Mouse (Mus musculus) kidney, embryonic 14.5 days (tissue): Measurements from ENCODE around the gene H2-M10.5. TPM values are rescaled to one million over a fixed set of nuclear protein-coding genes. Genes with fewer than 3 reads are reported as not detected.
"Not testable (repeated sequence)": the region's sequence is repeated elsewhere in the genome, so short reads cannot be mapped to it uniquely, and the experiment has no call there.

Experiments
- ATAC-seq: fragments of 200-750 bp; cut with Nextera tagmentation; 2 replicates; pipeline ENCODE4 v1.8.0; 2017; ENCODE audit warnings: moderate number of reproducible peaks, mild to moderate bottlenecking, moderate TSS enrichment, moderate library complexity; ENCODE audit not compliant: low FRiP score, low TSS enrichment
- H3K27ac ChIP-seq: fragments of 300-500 bp; sonication (generic); 2 replicates; pipeline ENCODE4 v1.5.1; 2014; ENCODE audit warnings: low read depth, mild to moderate bottlenecking, low read length, moderate library complexity, mixed read lengths
- H3K27me3 ChIP-seq: fragments of 300-500 bp; sonication (generic); 2 replicates; pipeline ENCODE4 v1.6.1; 2014; ENCODE audit warnings: mild to moderate bottlenecking, low read length; ENCODE audit not compliant: control insufficient read depth, insufficient read depth
- H3K36me3 ChIP-seq: fragments of 300-500 bp; sonication (generic); 2 replicates; pipeline ENCODE4 v1.6.1; 2014; ENCODE audit warnings: low read length, mixed read lengths; ENCODE audit not compliant: control insufficient read depth, insufficient read depth
- H3K4me1 ChIP-seq: fragments of 300-500 bp; sonication (generic); 2 replicates; pipeline ENCODE4 v1.6.1; 2014; ENCODE audit warnings: low read length, mixed read lengths; ENCODE audit not compliant: control insufficient read depth, insufficient read depth
- H3K4me2 ChIP-seq: fragments of 300-500 bp; sonication (generic); replicated peaks from 2 replicates; pipeline ENCODE4 v1.6.1; 2014; ENCODE audit warnings: low read depth, mild to moderate bottlenecking, low read length
- H3K4me3 ChIP-seq: fragments of 300-500 bp; sonication (generic); 2 replicates; pipeline ENCODE4 v1.5.1; 2014; ENCODE audit warnings: mild to moderate bottlenecking, low read length
- H3K9ac ChIP-seq: fragments of 300-500 bp; sonication (generic); 2 replicates; pipeline ENCODE4 v1.6.1; 2014; ENCODE audit warnings: low read depth, mild to moderate bottlenecking, low read length, moderate library complexity
- H3K9me3 ChIP-seq: fragments of 300-500 bp; sonication (generic); 2 replicates; pipeline ENCODE4 v1.6.1; 2016; ENCODE audit warnings: low read length; ENCODE audit not compliant: control insufficient read depth
- WGBS: fragments of 180-500 bp; shearing (Covaris S2); extraction: QIAGEN DNeasy Blood & Tissue Kit; methylation state at CpG from one replicate; pipeline ENCODE4 v1.1.7; 2014; 5-methylcytosine and 5-hydroxymethylcytosine counted together
- polyA plus RNA-seq: library from polyadenylated mRNA; unstranded; fragments of >200 nt; fragmentation: Nextera tagmentation; extraction: Ambion mirVana; gene quantifications from 2 replicates; pipeline ENCODE4 v1.2.1, GENCODE M21; 2014

The H2-M10.5 gene
- polyA plus RNA-seq, 1 experiment from 2014 or later, result not detected

DNA sequence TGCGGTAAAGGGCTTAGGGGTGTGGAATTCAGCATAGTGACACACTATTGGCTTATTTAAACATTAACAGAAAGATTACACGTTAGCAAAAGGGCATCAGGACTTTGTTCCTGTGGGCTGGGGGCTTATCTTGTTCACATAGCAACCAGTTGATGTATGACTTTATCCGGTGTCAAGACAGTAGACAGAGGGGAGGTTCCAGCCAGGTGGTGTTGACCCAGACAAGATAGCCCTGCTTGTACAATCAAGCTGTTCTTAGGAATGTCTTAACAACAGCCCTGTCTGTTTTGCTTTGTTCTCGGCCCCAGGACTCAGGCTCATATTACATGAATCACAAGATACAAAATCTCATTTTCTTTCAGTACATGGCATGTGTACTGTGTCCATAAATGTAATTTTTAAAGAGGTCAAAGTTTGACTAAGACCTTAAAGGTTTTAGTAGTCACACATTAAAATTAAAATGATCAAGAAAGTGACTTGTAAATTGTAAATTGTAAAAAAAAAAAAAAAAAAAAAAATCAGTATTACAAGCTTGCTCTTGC lies 27.3 kb downstream of the H2-M10.5 start:
- H3K27me3 ChIP-seq, H3K9ac ChIP-seq, H3K27ac ChIP-seq, H3K4me2 ChIP-seq, H3K9me3 ChIP-seq, ATAC-seq, H3K4me3 ChIP-seq, H3K36me3 ChIP-seq, H3K4me1 ChIP-seq: not testable (repeated sequence)
- 47% methylated on average over 4 of the region's 4 CpGs for WGBS

DNA sequence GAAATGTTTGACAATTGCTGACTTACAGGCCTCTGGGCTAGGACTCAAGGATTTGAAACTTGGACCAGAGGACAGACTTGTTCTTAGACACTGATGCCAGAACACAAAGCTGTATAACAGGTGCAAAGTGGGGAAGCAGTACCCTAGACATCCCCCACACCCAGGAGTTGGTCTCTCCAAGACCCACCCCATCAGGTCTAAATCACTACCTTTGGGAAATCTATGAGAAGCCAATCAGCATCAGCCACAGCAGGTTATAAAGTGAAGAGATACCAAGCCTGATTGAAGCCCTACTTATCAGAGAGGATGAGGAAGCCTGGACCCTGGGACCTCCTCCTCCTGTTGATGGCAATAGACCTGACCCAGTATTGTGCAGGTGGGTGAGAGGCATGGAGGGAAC lies 39.2 kb downstream of the H2-M10.5 start, which contains the start of gene H2-M10.6:
Gene H2-M10.6 (plus strand): TSS at position 301 of the 400 bp plus-strand sequence.
- Histone ChIP-seq H3K4me2 (no peak within 1 kb of the TSS), H3K27ac (no peak within 1 kb of the TSS), H3K36me3 (no peaks in the 10 kb centered on the region), H3K4me1 (no peaks in the 10 kb centered on the region), H3K9ac (no peak within 1 kb of the TSS), H3K9me3 (no peaks in the 10 kb centered on the region), H3K27me3 (no peaks in the 10 kb centered on the region), H3K4me3 (no peak within 1 kb of the TSS)
- no peak for ATAC-seq

DNA sequence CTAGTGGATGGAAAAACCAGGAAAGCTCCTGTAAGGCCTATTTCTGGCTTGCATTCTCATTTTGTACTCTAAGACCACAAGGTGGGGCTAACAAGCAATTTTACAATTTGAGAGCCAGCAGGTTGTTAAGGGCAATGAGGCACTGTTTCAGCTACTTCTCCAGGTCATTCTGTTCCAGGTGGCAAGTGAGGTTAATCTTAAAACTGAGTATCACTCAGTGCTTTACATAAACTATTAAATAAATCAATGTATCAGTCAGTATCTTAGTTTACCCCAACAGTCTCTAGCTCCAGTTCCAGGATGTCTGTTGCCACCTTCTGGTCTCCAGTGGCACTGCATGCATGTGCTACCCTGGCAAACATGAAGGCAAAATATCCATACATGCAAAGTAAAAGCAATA lies 51.3 kb downstream of the H2-M10.5 start:
- no peak overlapping the region for H3K9ac ChIP-seq
- no peaks in the 10 kb centered on the region for H3K27me3 ChIP-seq
- no peak overlapping the region for H3K4me2 ChIP-seq
- H3K9me3 ChIP-seq, result no peaks in the 10 kb centered on the region
- no peak overlapping the region for H3K27ac ChIP-seq
- H3K4me1 ChIP-seq, result no peaks in the 10 kb centered on the region
- H3K4me3 ChIP-seq, result no peak overlapping the region
- no peaks in the 10 kb centered on the region for H3K36me3 ChIP-seq
- no peak for ATAC-seq

DNA sequence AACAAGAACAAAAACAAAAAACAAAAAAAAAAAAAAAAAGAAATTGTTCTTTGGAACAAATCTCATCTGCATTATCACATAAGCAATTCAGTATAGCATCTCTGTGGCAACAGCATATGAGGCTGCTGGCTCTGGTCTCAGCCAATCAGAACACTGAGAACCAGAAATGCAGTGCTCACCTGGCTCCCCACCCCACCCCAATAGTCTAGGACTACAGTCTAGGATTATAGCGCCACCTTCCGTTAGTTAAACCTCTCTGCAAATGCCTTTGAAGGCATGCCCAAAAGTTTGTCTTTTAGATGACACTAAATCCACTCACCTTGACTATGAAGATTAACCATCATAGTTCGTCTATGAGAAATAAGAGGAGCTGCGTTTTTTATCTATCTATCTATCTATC lies 52.8 kb downstream of the H2-M10.5 start:
- 32% methylated on average over 4 of the region's 4 CpGs for WGBS
- H3K36me3 ChIP-seq, result no peaks in the 10 kb centered on the region

More for the DNA sequence above, 52.8 kb downstream of the H2-M10.5 start:
- Histone ChIP-seq H3K27ac (no peak overlapping the region), H3K9me3 (no peaks in the 10 kb centered on the region), H3K4me3 (no peak overlapping the region), H3K9ac (no peak overlapping the region), H3K4me1 (no peaks in the 10 kb centered on the region), H3K4me2 (no peak overlapping the region), H3K27me3 (no peaks in the 10 kb centered on the region)
- no peak for ATAC-seq

Other genes starting within 250 kb of the H2-M10.5 start
- gene H2-M11, start 225.8 kb upstream of the H2-M10.5 start, polyA plus RNA-seq, result not detected in 2 replicates
- gene H2-M9, start 130.2 kb upstream of the H2-M10.5 start, polyA plus RNA-seq, result not detected in 2 replicates
- gene H2-M1, start 100.7 kb upstream of the H2-M10.5 start, polyA plus RNA-seq, result not detected in 2 replicates
- gene H2-M10.6, start 39.3 kb downstream of the H2-M10.5 start, polyA plus RNA-seq, result not detected in 2 replicates
- gene Trim26, start 64.2 kb downstream of the H2-M10.5 start, polyA plus RNA-seq, result 23.7 and 32.3 TPM in 2 replicates
- 0.10 and 0.23 TPM in 2 replicates for gene Trim15, start 94.3 kb downstream of the H2-M10.5 start, polyA plus RNA-seq
- gene Trim10, start 96.7 kb downstream of the H2-M10.5 start, polyA plus RNA-seq, result 1.3 and 2.9 TPM in 2 replicates
- gene Trim40, start 117.2 kb downstream of the H2-M10.5 start, polyA plus RNA-seq, result not detected in 2 replicates
- not detected in 2 replicates for gene Trim31, start 125.2 kb downstream of the H2-M10.5 start, polyA plus RNA-seq
- 0.22 and 0.37 TPM in 2 replicates for gene Rnf39, start 170.0 kb downstream of the H2-M10.5 start, polyA plus RNA-seq
- 125 and 163 TPM in 2 replicates for gene Ppp1r11, start 178.8 kb downstream of the H2-M10.5 start, polyA plus RNA-seq
- gene Znrd1, start 185.6 kb downstream of the H2-M10.5 start, polyA plus RNA-seq, result 97.6 and 130 TPM in 2 replicates
- gene Znrd1as, start 185.7 kb downstream of the H2-M10.5 start, polyA plus RNA-seq, result 6.6 and 10.3 TPM in 2 replicates
- not detected in 2 replicates for gene 2410137M14Rik, start 208.3 kb downstream of the H2-M10.5 start, polyA plus RNA-seq
- gene H2-M5, start 216.6 kb downstream of the H2-M10.5 start, polyA plus RNA-seq, result 0.16 and 0.39 TPM in 2 replicates
- gene Zfp57, start 228.3 kb downstream of the H2-M10.5 start, polyA plus RNA-seq, result 44.6 and 67.5 TPM in 2 replicates